Mouse (Mus musculus): ENCODE measurements around the gene Fezf1.

GRCm38 (mm10) chr6:23249616-23250287 lies 1.6 kb upstream of the Fezf1 start:
- TF ChIP-seq ZNF384 (IDR thresholded peaks at IDR 0.05; ENCODE audit: low read depth, low read length) = no peak
- TF ChIP-seq MAFK (IDR thresholded peaks at IDR 0.05; ENCODE audit: insufficient read depth, low read depth, low read length) = no peak
- TF ChIP-seq ZC3H11A (IDR thresholded peaks at IDR 0.05; ENCODE audit: borderline replicate concordance, low read depth, low read length) = no peak
- no peak for TF ChIP-seq HCFC1 (IDR thresholded peaks at IDR 0.05; ENCODE audit: borderline replicate concordance, insufficient read depth, low read length)
- TF ChIP-seq CHD2 (IDR thresholded peaks at IDR 0.05; ENCODE audit: low read depth, low read length) = no peak
